Mouse (Mus musculus) testis, postnatal 14 days (tissue): ENCODE measurements around the gene Mcm2.

Source experiments
- DNase-seq: peaks from one replicate; pipeline ENCODE4 v3.0.0; 2021; ENCODE audit warnings: low spot score

Gene Mcm2

DNA sequence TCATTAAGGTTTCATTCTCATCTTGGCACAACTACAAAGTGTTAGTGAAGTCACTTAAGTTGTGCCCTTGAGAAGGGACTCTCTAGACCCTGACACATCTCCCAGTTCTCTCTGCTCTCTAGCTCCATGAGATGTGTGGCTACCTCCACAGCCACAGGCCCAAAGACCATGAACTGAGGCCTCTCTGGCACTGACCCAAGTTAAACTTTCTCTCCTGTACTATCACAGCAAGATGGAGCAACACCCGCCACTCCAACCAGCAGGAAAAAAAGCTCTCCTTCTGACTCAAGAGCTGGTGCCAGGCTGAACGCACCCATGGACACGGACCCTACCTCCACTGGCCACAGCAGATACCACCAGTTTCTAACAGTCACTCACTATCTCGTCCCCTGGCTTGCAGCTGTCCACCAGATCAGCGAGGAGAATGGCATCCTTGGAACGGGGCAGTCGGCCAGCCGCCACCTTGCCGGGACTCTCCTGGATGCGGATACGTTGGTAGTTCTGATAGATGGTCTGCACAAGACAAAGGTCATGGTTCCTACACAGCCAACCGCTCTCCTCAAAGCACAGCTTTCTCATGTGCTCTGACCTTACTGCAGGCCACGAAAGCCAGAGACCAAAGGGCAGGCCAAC, 9.1 kb downstream of the Mcm2 start:
- DNase-seq = no peak

DNA sequence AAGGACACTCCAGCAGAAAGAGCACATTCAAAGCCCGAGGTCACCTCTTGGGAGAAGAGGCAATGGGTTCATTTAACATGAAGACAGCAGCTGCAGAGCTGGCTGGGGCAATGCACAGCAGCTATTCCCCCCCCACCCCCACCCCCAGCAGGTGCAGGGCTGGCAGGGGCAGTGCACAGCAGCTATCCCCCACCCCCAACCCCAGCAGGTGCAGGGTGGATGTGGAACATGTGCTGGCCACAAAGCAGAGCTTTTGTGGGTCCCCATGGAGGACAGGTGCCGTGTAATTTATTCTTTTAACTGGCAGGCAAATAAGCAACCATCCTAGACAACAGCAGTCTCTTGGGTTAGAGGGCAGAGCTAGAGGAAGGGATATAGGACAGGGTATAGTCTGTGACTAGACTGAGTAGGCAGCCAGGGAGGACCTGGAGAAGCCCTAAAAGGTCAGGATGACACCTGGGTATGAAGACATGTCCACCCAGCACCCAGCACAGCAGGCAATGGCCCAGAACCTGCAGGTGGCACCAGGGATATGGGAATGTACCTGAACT, 12.1 kb downstream of the Mcm2 start:
- no peak for DNase-seq

DNA sequence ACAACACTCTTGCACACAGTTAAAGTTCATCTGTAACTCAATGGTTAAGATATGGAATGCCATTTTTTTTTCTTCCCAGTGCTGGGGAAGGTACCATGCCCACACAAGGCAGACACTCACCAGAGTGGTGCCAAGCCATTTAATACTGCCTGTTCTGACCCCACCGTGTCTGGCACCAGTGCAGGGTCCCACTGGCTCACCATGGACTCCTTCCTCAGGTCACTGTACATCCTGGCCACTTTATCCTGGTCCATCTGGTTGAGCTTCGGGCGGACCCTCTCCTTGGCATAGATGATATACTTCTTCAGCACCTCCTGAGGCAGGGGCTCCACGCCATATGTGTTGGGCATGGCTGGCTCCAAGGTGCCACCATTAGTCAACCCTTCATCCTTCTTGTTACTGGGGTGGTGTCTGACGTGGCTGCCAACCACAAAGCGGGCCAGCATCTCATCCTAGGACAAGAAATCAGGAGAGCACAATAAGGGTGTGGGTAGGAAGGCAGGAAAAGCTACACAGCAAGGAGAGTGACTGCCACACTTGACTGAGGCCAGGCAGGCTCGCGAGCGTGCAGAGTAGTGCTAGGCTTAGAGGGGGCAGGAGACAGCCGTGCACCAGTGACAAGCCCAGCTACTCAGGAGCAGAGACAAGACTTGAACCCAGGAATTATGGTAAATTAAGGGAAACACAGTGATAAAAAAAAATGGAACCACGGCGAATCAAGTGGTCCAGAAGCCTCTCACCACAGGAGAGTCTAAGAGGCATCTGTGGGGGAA, 12.8 kb downstream of the Mcm2 start:
- no peak for DNase-seq

DNA sequence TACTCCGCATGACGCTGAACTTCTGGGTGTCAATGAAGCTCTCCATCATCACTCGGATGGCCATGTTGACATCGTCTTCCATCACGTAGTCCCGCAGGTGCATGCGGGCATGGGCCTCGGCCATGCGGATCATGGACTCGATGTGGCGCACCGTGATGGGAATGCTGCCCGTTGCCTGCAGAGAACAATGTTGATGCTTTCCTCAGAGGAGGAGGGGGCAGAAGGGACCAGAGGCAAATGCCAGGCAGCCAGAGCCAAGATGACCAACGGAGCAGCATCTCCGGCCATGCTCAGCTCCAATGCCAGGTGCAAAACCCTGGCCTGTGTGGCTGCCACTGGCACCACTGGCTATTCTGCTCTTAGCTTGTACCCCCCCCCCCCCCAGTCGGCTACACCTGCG, 13.9 kb downstream of the Mcm2 start:
- DNase-seq = no peak

DNA sequence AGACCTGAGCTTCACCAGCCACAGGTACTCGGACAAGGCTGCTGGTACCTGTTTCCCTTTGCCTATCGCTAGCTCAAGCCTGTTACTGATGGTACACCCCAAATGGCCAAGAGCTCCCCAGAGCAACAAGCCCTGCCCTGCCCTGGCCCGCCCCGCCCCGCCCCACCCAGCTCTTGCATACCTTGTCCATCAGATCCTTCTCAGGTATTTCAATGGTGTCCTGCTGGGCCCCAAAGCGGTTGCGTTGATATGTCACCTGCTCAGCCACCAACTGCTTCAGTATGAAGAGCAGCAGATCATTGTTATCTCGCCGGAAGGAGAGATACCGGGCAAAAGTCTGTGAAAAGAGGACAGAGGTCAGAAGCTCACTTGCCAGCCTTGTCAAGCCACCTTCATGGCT, 14.4 kb downstream of the Mcm2 start:
- no peak for DNase-seq

DNA sequence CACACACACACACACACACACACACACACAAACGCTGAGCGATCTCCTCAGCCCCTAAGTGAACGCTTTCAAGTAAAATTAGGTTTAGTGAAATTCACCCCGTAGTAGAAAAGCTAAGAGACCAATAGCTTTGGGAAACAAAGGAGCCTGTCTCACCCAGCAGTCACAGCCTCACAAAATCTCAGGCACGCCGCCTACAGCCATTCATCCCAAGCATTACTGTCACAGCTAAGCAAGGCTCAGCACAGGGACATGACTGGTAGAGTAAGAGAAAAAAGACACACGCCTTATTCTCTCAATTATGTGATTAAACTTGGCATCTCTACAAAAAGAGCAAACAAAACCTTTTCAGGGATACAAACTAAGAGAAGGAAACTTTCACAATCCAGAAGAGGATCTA, 17.2 kb downstream of the Mcm2 start:
- no peak for DNase-seq

DNA sequence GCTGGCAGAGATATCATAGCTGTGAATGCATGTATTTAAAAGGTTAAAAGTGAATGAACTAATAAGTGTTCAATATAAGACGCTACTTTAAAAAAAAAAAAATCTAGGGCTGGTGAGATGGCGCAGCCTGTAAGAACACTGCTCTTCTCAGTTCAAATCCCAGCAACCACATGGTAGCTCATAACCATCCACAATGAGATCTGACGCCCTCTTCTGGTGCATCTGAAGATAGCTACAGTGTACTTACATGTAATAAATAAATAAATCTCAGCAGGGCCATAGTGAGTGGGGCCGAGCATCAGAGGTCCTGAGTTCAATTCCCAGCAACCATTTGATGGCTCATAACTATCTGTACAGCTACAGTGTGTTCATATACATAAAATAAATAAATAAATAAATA, 19.1 kb downstream of the Mcm2 start:
- DNase-seq = no peak

DNA sequence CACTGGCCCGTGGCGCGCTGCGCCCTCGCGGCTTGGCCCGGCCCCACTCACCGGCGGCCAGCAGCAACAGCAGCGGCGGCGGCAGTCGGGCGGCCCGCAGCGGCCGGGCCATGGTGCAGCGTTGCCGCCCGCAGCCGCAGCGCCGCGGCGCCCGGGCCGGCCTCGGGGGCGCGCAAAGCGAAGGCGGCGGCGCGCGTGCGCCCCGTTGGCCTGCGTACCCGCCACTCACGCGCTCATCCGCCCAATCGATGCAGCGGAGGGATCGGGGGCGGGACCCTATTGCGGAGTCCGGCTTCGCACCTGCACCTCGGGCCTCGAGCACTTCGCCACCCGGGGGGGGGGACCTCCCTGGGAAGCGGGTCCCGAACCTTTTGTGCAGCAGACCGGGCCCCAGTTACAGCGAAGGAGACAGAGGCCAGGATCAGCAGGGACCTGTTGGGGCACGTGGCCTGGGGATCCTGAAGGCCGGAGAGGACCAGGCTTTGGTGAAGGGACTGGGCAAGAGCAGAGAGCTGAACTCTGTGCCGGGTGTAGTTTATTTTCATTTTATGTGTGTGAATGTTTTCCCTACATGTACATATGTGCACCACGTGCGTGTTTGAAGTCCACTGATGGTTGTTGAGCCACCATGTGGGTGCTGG, 23.6 kb downstream of the Mcm2 start, which contains the start of gene Podxl2:
Gene Podxl2, minus strand, starts transcription at position 177 of the 641 bp plus-strand sequence.
- peak; percentile 86 for DNase-seq

DNA sequence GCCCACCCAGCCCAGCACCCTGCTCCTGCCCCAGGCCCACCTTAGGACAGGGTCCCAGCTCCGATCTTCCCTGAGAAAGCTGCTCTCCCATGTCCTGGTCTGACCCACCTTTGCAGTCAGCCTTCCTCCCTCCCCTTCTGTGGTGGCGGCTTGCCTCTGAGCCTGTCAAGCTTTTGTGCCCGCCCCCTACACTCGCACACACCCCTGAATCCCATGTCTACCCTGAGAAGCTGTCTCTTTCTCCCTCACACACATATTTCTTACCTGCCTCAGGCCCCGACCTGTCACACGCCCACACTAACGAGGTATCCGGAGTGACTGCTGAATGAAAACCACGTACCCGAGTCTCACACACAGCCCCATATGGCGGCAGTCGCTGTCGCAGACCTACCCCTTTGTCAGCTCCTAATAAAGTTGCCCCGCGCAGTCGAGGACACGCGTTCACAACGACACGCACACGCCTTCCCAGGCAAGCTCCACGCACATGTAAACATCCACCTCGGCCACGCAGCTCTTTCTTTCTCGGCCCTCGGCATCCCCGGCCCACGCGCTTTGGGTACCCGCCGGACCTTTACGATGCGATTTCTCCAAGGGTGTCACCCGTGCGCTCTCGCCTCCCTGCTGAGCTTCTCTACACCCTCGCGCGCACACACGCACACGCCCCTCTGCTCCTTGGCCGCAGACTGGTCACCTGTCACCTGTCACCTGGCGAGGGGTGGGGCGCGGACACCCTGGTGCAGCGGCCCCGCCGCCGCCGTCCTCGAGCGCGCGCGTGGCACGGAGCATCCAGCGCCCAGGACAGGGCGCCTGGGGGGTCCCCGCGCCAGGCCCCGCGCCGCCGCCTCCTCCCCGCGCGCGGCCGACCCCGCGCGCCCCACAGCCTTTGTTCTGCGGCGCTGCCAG, 24.4 kb downstream of the Mcm2 start:
- no peak for DNase-seq

DNA sequence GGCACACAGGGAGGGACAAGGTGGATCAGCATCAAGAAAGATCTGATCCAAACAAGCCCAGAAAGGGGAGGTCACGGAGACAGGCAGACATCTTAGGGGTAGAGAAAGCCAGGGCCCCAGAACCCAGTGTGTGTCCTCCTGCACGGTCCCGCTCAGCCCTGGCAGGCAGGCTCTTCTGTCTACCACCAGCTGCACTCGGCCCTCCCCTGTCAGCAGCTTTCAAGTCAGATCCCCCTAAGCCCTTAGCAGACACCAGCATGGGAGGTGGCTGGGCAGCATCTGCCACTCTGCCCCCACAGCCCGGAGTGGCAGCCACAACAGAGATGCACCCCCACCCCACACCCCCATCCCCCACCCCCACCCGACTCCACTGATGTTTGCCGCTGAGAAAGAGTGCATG, 25.8 kb downstream of the Mcm2 start:
- no peak for DNase-seq

DNA sequence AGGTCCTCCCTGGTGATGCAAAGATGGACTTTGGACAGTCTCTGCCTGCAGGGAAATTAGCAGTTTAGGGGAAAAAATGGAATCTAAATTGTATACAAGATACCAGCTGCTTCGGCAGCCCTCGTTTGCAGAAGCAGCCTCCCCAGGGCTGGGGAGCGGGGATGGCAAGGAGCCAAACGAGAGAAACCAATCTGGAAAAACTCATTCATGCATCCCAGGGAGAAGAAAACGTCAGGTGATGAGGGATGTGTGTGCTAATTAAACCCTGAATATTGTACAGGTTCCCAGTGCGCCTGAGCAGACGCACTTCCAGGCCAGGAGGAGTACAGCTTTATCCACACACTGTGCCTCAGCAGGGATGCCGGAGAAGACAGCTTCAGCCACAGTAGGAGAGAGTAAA, 27.0 kb downstream of the Mcm2 start:
- DNase-seq = no peak

DNA sequence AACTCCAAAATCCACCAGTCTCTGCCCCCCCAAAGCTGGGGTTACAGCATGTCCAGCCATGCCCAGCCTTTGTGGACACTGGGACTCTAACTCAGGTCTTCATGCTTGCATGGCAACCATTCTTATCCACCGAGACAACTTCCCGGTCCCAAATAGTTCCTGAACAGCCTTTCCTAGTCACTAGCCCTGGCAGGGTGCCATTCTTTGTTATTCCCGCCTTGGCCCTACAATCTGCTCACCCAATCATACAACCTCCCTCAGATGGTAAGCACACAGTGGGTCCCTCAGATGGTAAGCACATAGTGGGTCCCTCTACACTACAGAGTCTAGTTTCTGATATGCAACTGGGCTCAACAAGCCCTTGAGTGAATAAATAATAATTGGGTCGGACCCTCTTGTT, 28.0 kb downstream of the Mcm2 start:
- DNase-seq = no peak

DNA sequence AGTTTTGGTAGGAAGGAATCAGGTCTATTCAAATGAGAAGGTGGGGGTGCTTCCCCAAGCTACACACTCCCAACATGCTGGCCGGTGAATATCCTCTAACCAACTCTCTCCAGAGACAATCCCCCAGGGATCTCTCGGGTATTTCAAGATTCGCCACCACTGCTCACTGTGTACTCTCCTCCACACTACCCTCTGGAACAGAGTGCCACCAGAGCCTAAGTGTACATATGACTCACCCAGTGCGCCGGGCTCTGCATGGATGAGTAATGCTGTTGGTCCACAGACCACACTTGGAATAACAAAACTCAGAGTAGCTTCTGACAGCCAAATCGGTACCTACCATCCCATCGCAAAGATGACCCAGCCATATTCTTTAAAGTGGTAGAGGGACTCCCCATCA, 29.1 kb downstream of the Mcm2 start:
- no peak for DNase-seq

DNA sequence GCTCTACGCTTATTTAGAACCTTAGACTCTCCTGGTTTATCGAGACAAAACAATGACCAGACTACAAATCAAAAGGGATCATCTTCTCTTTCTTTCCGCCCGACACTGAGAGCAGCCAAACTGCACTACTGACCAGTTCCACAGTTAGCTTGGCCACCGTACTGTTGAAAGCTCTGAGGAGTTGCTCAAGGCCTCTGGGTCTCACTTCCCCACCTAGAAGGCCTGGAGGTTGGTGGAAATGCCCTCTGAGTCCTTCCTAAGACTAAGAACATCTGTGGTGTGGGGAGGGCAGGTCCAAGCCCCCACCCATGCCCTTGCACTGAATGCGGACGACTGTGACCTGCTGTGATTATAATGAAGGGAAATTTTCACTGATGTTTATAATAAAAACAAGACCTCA, 32.9 kb downstream of the Mcm2 start:
- DNase-seq = no peak

DNA sequence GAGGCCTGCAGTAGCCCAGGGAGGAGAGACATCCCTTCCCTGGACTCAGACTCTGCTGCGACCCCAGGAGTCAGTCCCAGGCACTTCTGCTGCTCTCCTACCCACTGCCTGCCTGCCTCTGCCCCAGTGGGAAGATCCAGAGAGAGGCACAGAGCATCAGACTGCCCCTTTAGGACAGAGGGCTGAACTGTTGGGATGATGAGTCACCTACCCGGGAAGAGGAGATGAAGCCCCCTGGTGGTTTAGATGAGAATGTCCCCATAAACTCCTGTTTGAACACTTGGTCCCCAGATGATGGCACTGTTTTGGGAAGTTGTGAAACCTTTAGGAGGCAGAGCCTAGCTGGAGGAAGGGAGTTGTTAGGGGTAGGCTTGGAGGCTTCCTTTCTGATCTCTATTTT, 37.7 kb downstream of the Mcm2 start:
- no peak for DNase-seq

DNA sequence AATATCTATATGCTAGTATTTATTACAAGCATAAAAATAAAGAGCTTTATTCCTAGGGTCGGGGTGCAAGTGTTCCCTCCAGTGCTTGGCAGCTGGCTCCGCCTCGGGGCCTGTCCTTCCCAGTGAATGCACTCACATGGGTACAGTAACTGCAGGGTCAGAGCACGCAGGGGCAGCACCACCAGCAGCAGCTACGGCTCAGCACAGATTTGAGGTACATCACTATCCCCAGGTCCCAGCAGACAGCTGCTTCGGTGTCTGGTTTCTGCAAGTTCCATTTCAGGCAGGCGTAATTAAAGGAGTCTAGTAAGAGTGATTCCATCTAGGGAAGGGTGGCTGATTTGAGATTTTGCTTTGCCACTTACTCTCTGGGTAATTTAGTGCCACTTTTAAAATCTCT, 40.2 kb downstream of the Mcm2 start:
- DNase-seq = no peak

DNA sequence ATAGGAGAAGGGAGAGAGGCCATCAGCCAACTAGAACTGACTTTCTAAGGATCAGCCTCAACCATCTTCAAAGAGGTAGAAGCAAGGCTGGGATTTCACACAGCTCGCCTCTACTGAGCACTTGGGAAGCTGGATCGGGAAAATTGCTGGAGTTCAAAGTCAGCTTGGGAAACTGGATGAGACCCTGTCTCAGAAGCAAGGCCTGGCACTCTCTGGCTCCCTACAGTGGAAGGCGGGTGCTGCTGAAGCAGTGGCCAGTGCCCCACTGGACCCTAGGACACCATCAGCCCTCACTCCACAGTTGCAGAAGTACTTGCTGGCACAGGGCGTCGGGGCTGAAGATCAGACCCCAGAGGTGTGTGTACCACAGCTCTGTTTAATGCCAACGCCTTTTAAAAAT, 40.8 kb downstream of the Mcm2 start:
- DNase-seq = no peak

DNA sequence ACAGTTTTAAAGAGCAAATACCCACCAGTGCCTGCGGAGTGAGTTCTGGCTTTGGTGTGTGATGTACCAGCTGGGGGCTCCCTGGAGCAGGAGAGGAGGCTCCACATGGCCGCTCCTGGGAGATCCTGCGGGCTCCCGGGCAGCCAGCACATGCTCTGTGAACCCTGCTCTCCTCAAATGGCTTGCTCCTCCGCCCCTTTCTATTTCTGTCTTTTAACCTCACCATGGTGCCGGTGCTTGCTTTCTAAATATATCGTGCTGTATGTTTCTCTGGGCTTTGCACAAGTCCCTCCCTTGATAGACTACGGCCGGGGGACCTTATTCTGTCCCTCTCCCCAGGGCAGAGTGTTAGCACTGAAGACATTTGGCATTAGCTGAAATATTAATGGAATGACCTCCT, 41.3 kb downstream of the Mcm2 start:
- DNase-seq = no peak

DNA sequence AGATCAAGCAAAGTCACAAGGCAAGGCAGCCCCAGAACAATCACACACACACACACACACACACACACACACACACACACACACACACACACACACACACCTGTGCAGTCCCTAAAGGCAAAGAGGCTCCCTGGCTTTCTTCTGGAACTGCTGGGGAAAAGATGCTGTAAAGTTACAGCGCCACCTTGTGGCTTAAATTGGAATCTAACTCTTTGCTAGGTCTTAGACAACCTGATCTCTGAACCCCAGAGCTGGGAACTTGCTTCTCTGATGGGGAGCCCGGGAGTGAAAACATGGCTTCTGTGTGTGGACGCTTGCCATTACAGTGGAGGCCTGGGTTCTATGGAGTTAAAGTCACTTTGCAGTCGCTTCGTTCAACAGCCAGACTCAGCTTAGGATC, 42.9 kb downstream of the Mcm2 start:
- no peak for DNase-seq

DNA sequence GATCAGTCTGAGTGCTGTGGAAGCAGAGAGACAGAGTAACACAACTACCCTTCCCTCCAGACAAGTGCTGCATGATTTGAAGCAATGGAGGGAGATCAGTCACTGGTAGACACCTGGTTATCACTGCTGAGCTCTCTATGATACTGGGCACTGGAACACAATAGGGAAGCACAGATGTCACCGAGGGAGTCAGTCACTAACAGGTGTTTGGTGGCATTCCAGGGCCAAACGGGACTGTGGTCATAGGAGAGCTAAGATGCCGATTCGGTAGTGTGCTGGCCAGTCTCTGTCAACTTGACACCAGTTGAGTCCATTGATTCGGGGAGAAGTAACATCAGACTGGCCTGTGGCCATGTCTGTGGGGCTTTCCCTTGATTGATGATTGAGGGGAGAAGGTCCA, 44.1 kb downstream of the Mcm2 start:
- DNase-seq = no peak

DNA sequence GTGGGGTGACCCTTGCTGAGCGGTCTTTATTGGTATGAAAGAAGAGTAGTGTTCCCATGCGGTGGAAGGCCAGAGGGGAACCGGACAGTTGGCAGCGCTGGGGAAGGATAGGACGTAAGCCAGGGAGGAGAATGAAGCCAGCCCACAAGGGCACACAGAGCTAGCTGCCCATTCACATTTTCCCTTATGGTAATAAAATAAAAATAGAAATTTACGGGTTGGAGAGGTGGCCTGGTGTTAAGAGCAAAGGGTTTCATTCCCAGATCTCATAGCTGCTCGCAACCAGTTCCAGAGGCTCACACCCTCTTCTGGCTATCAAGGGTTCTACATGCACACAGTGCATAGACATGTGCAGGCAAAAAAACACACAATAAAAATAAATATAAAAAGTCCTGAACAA, 48.5 kb downstream of the Mcm2 start:
- no peak for DNase-seq

DNA sequence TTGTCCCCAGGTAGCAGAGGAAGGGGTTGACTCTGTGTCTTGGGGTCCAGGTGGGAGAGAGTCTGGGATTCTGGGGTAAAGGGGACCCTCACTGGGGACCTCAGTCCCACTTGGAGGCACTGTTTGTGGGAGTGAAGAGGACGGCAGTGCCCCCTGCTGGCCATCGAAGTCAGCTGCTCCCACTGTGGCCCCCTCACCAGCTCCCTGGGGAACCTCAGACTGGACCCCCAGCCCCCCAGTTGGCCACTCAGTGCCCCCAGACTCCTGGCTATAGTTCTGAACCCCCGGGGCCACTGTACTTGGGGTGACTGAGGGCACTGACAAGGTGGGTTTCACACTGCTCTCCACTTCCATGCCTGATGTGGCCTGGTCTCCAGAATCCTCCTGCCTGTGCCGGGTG, 49.3 kb downstream of the Mcm2 start:
- no peak for DNase-seq
